Mouse (Mus musculus) neural tube, embryonic 12.5 days (tissue): ENCODE results near the gene Ccdc163. TPM values are rescaled to one million over a fixed set of nuclear protein-coding genes. Genes with fewer than 3 reads are reported as not detected.
"Not testable (repeated sequence)": the region's sequence is repeated elsewhere in the genome, so short reads cannot be mapped to it uniquely, and the experiment has no call there.

Experiments
- ATAC-seq: fragments of 200-750 bp; cut with Nextera tagmentation; 2 replicates; pipeline ENCODE4 v1.8.0; 2017; ENCODE audit warnings: low read depth, mild to moderate bottlenecking, moderate TSS enrichment, moderate library complexity; ENCODE audit not compliant: low FRiP score
- H3K27ac ChIP-seq: fragments of 300-500 bp; sonication (generic); 2 replicates; pipeline ENCODE4 v1.5.1; 2016
- H3K27me3 ChIP-seq: fragments of 300-500 bp; sonication (generic); replicated peaks from 2 replicates; pipeline ENCODE4 v1.6.1; 2016; ENCODE audit warnings: mild to moderate bottlenecking
- H3K36me3 ChIP-seq: fragments of 300-500 bp; sonication (generic); 2 replicates; pipeline ENCODE4 v1.6.1; 2016; ENCODE audit warnings: mild to moderate bottlenecking
- H3K4me1 ChIP-seq: fragments of 300-500 bp; sonication (generic); 2 replicates; pipeline ENCODE4 v1.6.1; 2016
- H3K4me2 ChIP-seq: fragments of 300-500 bp; sonication (generic); replicated peaks from 2 replicates; pipeline ENCODE4 v1.6.1; 2016; ENCODE audit warnings: mild to moderate bottlenecking
- H3K4me3 ChIP-seq: fragments of 300-500 bp; sonication (generic); 2 replicates; pipeline ENCODE4 v1.5.1; 2016
- H3K9ac ChIP-seq: fragments of 300-500 bp; sonication (generic); 2 replicates; pipeline ENCODE4 v1.6.1; 2016; ENCODE audit warnings: mild to moderate bottlenecking
- H3K9me3 ChIP-seq: fragments of 300-500 bp; sonication (generic); 2 replicates; pipeline ENCODE4 v1.6.1; 2016; ENCODE audit warnings: mild to moderate bottlenecking
- WGBS: fragments of 180-500 bp; shearing (Covaris S2); methylation state at CpG from one replicate; pipeline ENCODE4 v1.1.7; 2016; 5-methylcytosine and 5-hydroxymethylcytosine counted together
- polyA plus RNA-seq: library from polyadenylated mRNA; unstranded; fragments of >200 nt; fragmentation: Nextera tagmentation; extraction: Ambion mirVana; gene quantifications from 2 replicates; pipeline ENCODE4 v1.2.1, GENCODE M21; 2016

Ccdc163 gene
- polyA plus RNA-seq, 1 experiment from 2014 or later, result 22.0 TPM

- H3K27me3 ChIP-seq, H3K27ac ChIP-seq, H3K36me3 ChIP-seq, H3K4me2 ChIP-seq, H3K4me1 ChIP-seq, H3K9me3 ChIP-seq, H3K4me3 ChIP-seq, H3K9ac ChIP-seq, ATAC-seq: not testable (repeated sequence)
- WGBS, result 93% methylated on average over 4 of the region's 4 CpGs
These were observed 27.8 kb upstream of the Ccdc163 start for GRCm38 (mm10) chr4:116680521-116680920.

GRCm38 (mm10) chr4:116683957-116684356 lies 24.4 kb upstream of the Ccdc163 start:
- H3K27ac ChIP-seq, result no peak overlapping the region
- H3K4me2 ChIP-seq, result no peak overlapping the region
- peaks cover 9% of the 10 kb centered on the region; the same call in 1 of the 2 replicates for H3K36me3 ChIP-seq
- H3K9ac ChIP-seq, result no peak overlapping the region
- no peaks in the 10 kb centered on the region for H3K27me3 ChIP-seq
- H3K4me1 ChIP-seq, result peaks cover 10% of the 10 kb centered on the region; the same call in 1 of the 2 replicates
- no peaks in the 10 kb centered on the region for H3K9me3 ChIP-seq
- ATAC-seq, result no peak
- no peak overlapping the region for H3K4me3 ChIP-seq
- 92% methylated on average over 4 of the region's 4 CpGs for WGBS

- ATAC-seq, result no peak
- Histone ChIP-seq H3K9ac (no peak overlapping the region), H3K27ac (no peak overlapping the region), H3K27me3 (no peaks in the 10 kb centered on the region), H3K36me3 (peaks cover 16% of the 10 kb centered on the region), H3K4me3 (peak overlapping the region; percentile 54; the same call in 1 of the 2 replicates), H3K4me2 (peak overlapping the region; percentile 78), H3K9me3 (no peaks in the 10 kb centered on the region), H3K4me1 (peaks cover 10% of the 10 kb centered on the region; the same call in 1 of the 2 replicates)
- 83% methylated on average over 2 of the region's 2 CpGs for WGBS
These were observed 23.6 kb upstream of the Ccdc163 start for GRCm38 (mm10) chr4:116684665-116685064.

- Histone ChIP-seq H3K27me3 (no peaks in the 10 kb centered on the region), H3K9me3 (no peaks in the 10 kb centered on the region), H3K9ac (peak within 1 kb of the TSS; percentile 74), H3K27ac (peak within 1 kb of the TSS; percentile 27; the same call in 1 of the 2 replicates), H3K4me3 (peak within 1 kb of the TSS; percentile 54), H3K36me3 (peaks cover 20% of the 10 kb centered on the region), H3K4me2 (peak within 1 kb of the TSS; percentile 78), H3K4me1 (peaks cover 10% of the 10 kb centered on the region; the same call in 1 of the 2 replicates)
- WGBS, result under 1% methylated on average over 56 of the region's 56 CpGs
- ATAC-seq, result peak; percentile 98
These were observed 22.8 kb upstream of the Ccdc163 start, which contains the start of gene Prdx1 for GRCm38 (mm10) chr4:116685402-116686061. TSS of gene Prdx1 (plus strand) at chr4:116685544.

GRCm38 (mm10) chr4:116687041-116687440 lies 21.3 kb upstream of the Ccdc163 start:
- ATAC-seq, result no peak
- H3K9me3 ChIP-seq, result no peaks in the 10 kb centered on the region
- H3K9ac ChIP-seq, result 0 out of 2 replicates have a peak overlapping the region, but pooled peaks have one; percentile 74
- peak overlapping the region; percentile 78 for H3K4me2 ChIP-seq
- peaks cover 10% of the 10 kb centered on the region; the same call in 1 of the 2 replicates for H3K4me1 ChIP-seq
- H3K27ac ChIP-seq, result no peak overlapping the region
- 37% methylated on average over 1 of the region's 1 CpGs for WGBS
- 0 out of 2 replicates have a peak overlapping the region, but pooled peaks have one; percentile 54 for H3K4me3 ChIP-seq
- H3K27me3 ChIP-seq, result no peaks in the 10 kb centered on the region
- peaks cover 26% of the 10 kb centered on the region for H3K36me3 ChIP-seq

GRCm38 (mm10) chr4:116689309-116689876 lies 18.9 kb upstream of the Ccdc163 start:
- no peaks in the 10 kb centered on the region for H3K27me3 ChIP-seq
- no peak overlapping the region for H3K27ac ChIP-seq
- H3K4me2 ChIP-seq, result no peak overlapping the region
- no peak overlapping the region for H3K4me3 ChIP-seq
- peaks cover 43% of the 10 kb centered on the region for H3K36me3 ChIP-seq
- H3K9ac ChIP-seq, result no peak overlapping the region
- ATAC-seq, result no peak
- no peaks in the 10 kb centered on the region for H3K9me3 ChIP-seq
- WGBS, result 93% methylated on average over 4 of the region's 4 CpGs
- H3K4me1 ChIP-seq, result peaks cover 10% of the 10 kb centered on the region; the same call in 1 of the 2 replicates

- ATAC-seq, result no peak
- Histone ChIP-seq H3K4me2 (no peak overlapping the region), H3K27ac (no peak overlapping the region), H3K36me3 (peaks cover 60% of the 10 kb centered on the region), H3K4me1 (peaks cover 2% of the 10 kb centered on the region; the same call in 1 of the 2 replicates), H3K27me3 (no peaks in the 10 kb centered on the region), H3K9me3 (no peaks in the 10 kb centered on the region), H3K9ac (no peak overlapping the region), H3K4me3 (no peak overlapping the region)
- 94% methylated on average over 2 of the region's 2 CpGs for WGBS
These were observed 16.2 kb upstream of the Ccdc163 start for GRCm38 (mm10) chr4:116692146-116692545.

- no peak for ATAC-seq
- 79% methylated on average over 2 of the region's 2 CpGs for WGBS
These were observed 14.5 kb upstream of the Ccdc163 start for GRCm38 (mm10) chr4:116693785-116694184.

GRCm38 (mm10) chr4:116698693-116699342 lies 9.5 kb upstream of the Ccdc163 start:
- no peak overlapping the region for H3K9ac ChIP-seq
- 92% methylated on average over 2 of the region's 2 CpGs for WGBS
- no peak overlapping the region for H3K4me2 ChIP-seq
- H3K4me3 ChIP-seq, result no peak overlapping the region
- H3K27me3 ChIP-seq, result no peaks in the 10 kb centered on the region
- no peak for ATAC-seq
- H3K27ac ChIP-seq, result no peak overlapping the region
- H3K36me3 ChIP-seq, result peaks cover 49% of the 10 kb centered on the region
- H3K4me1 ChIP-seq, result no peaks in the 10 kb centered on the region
- H3K9me3 ChIP-seq, result no peaks in the 10 kb centered on the region

More at GRCm38 (mm10) chr4:116693785-116694184, 14.5 kb upstream of the Ccdc163 start:
- no peak overlapping the region for H3K4me3 ChIP-seq
- H3K4me2 ChIP-seq, result no peak overlapping the region
- no peak overlapping the region for H3K27ac ChIP-seq
- peaks cover 58% of the 10 kb centered on the region for H3K36me3 ChIP-seq
- no peaks in the 10 kb centered on the region for H3K27me3 ChIP-seq
- no peaks in the 10 kb centered on the region for H3K9me3 ChIP-seq
- H3K9ac ChIP-seq, result no peak overlapping the region
- H3K4me1 ChIP-seq, result no peaks in the 10 kb centered on the region

- no peaks in the 10 kb centered on the region for H3K9me3 ChIP-seq
- H3K4me1 ChIP-seq, result no peaks in the 10 kb centered on the region
- H3K4me3 ChIP-seq, result no peak overlapping the region
- H3K27ac ChIP-seq, result no peak overlapping the region
- H3K36me3 ChIP-seq, result peaks cover 36% of the 10 kb centered on the region; the same call in 1 of the 2 replicates
- H3K27me3 ChIP-seq, result no peaks in the 10 kb centered on the region
- WGBS, result 78% methylated on average over 1 of the region's 1 CpGs
- H3K4me2 ChIP-seq, result no peak overlapping the region
- no peak for ATAC-seq
- H3K9ac ChIP-seq, result no peak overlapping the region
These were observed 7.3 kb upstream of the Ccdc163 start for GRCm38 (mm10) chr4:116700964-116701363.

GRCm38 (mm10) chr4:116703804-116704203 lies 4.5 kb upstream of the Ccdc163 start:
- Histone ChIP-seq H3K4me1 (peaks cover 6% of the 10 kb centered on the region), H3K9me3 (no peaks in the 10 kb centered on the region), H3K27ac (no peak overlapping the region), H3K4me3 (no peak overlapping the region), H3K36me3 (peaks cover 27% of the 10 kb centered on the region; the same call in 1 of the 2 replicates), H3K4me2 (no peak overlapping the region), H3K27me3 (no peaks in the 10 kb centered on the region), H3K9ac (no peak overlapping the region)
- WGBS, result 39% methylated on average over 6 of the region's 6 CpGs
- ATAC-seq, result no peak

GRCm38 (mm10) chr4:116707666-116708065 lies 643 bp upstream of the Ccdc163 start:
- no peaks in the 10 kb centered on the region for H3K27me3 ChIP-seq
- H3K4me1 ChIP-seq, result peaks cover 7% of the 10 kb centered on the region
- peak overlapping the region; percentile 82 for H3K4me2 ChIP-seq
- peak overlapping the region; percentile 56 for H3K4me3 ChIP-seq
- WGBS, result 19% methylated on average over 9 of the region's 9 CpGs
- ATAC-seq, result 0 out of 2 replicates have a peak, but pooled peaks have one; percentile 10
- H3K36me3 ChIP-seq, result peaks cover 11% of the 10 kb centered on the region; the same call in 1 of the 2 replicates
- H3K9me3 ChIP-seq, result no peaks in the 10 kb centered on the region
- no peak overlapping the region for H3K27ac ChIP-seq
- peak overlapping the region; percentile 48 for H3K9ac ChIP-seq
